Mouse (Mus musculus): ENCODE measurements at regions not wholly inside any gene's neighbourhood (a gene's known extent, or its start where the extent isn't known, plus 50 kb on each side); places are given as distances from the start of the nearest gene placed in this dataset.

DNA sequence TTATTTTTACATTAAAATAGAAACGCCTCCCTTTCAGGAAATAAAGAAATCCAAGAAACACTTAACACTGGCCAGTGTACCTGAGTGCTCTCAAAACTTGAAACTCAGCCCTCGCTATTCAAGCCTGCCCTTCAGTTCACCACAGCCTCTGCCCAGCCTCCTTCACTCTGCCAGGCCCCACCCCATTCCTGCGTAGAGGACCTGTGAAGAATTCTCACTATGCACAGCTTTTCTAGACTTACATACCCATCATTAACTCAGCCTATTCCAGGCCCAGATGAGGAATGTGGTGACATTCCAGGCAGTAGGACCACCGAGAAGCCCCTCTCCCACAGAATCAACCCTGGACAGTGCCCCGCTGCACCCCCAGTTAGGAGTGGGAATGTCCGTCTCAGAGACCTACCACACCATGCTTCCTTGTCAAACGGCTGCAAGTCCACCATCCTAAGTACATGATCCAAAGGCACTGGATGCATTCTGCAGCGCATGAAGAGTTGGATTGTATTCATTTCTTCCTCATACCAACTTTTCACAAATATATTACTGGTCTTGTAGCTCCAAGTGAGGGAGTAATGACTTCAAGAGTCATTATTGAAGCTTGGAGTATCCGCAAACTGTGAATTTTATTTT lies 150.0 kb upstream of the Cdkn3 start:
- TF ChIP-seq CHD2 (IDR thresholded peaks at IDR 0.05; ENCODE audit: low read depth, low read length) (no peak), HCFC1 (IDR thresholded peaks at IDR 0.05; ENCODE audit: borderline replicate concordance, insufficient read depth, low read length) (no peak), ZC3H11A (IDR thresholded peaks at IDR 0.05; ENCODE audit: borderline replicate concordance, low read depth, low read length) (no peak), MAFK (IDR thresholded peaks at IDR 0.05; ENCODE audit: insufficient read depth, low read depth, low read length) (no peak), ZNF384 (IDR thresholded peaks at IDR 0.05; ENCODE audit: low read depth, low read length) (no peak)
